Mouse (Mus musculus): ENCODE results near the gene Grem1. TPM values are rescaled to one million over a fixed set of nuclear protein-coding genes. Genes with fewer than 3 reads are reported as not detected.

Gene Grem1
- polyA plus RNA-seq, 1 experiment: 1.7 TPM

DNA sequence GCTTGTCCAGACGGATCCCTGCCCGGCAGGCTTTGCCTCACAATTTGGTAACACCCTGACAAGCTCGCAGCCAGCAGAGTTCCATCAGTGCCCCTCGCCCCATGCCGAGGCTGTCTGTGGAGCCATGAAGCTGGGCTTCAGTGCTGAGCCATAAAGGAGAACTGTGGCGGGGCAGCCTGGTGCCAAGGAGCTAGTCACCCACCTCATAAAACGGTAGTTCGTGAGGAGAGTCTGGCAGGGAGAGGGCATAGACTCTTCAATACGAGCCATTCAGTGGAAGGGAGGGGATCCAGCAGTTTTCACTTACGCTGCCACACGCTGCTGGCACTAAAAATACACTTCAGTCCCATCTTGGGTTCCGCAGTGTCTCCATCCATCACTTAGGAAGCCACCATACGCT lies 40.2 kb upstream of the Grem1 start:
- TF ChIP-seq POLR2A (IDR thresholded peaks at IDR 0.05; ENCODE audit: low read depth, low read length): no peak
- no peak for TF ChIP-seq CTCF (IDR thresholded peaks at IDR 0.05; ENCODE audit: extremely low read depth, insufficient read depth, insufficient read length, insufficient replicate concordance)
- Histone ChIP-seq H3K4me3 (ENCODE audit: extremely low read depth, insufficient read depth, insufficient read length) (no peak overlapping the region), H3K27ac (ENCODE audit: insufficient read depth, low read length) (no peak overlapping the region), H3K4me1 (ENCODE audit: control insufficient read depth, insufficient read depth, insufficient read length) (no peaks in the 10 kb centered on the region), H3K27me3 (ENCODE audit: control insufficient read depth, insufficient read depth, low read length) (no peaks in the 10 kb centered on the region), H3K36me3 (ENCODE audit: control insufficient read depth, insufficient read depth, low read length) (no peaks in the 10 kb centered on the region)
- no peak for DNase-seq (ENCODE audit: low read depth in 1 of 2, low spot score in 2 of 2)
- WGBS: 89% methylated on average over 13 of the region's 13 CpGs

DNA sequence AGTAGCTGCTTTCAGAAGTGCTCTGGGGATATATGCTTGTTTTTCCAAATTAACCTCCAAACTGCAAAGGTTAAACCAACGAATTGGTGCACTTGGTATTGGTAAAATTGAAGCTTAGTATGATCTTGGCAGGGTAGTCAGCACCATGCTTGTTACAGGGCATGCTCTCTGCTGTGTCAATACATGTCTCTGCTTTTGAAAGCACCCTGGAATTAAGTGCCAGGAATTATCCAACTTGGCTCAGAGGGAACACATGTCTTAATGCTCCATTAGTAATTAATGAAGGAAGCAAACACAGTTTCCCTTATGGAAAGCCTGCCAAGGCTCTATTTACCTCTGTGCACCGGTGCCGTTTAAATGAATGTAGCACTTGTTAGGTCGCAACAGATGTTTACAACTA lies 36.7 kb upstream of the Grem1 start:
- 80% methylated on average over 4 of the region's 4 CpGs for WGBS
- DNase-seq (ENCODE audit: low read depth in 1 of 2, low spot score in 2 of 2): no peak

DNA sequence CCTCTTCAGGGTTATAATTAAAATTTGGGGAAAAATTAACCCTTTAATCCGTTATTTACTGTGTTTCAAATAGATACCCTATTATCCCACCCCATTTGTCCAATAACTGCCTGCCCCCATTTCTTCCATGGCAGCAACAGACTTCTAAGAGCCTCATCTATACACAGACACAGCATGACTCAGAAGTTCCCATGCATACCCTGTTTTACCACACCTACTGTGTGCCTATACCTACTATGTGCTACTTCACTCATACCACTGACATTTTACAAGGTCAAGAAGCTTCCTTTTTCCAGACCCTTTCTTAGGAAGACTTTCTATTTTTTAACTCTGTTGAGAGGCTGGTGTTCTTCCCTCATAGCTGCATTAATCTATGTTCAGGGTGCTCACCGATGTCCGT lies 35.1 kb upstream of the Grem1 start:
- no peak overlapping the region for H3K27ac ChIP-seq (ENCODE audit: insufficient read depth, low read length)
- 92% methylated on average over 3 of the region's 3 CpGs for whole genome bisulfite sequencing

More for the DNA sequence above, 36.7 kb upstream of the Grem1 start:
- no peak for TF ChIP-seq POLR2A (IDR thresholded peaks at IDR 0.05; ENCODE audit: low read depth, low read length)
- no peak for TF ChIP-seq CTCF (IDR thresholded peaks at IDR 0.05; ENCODE audit: extremely low read depth, insufficient read depth, insufficient read length, insufficient replicate concordance)
- H3K4me1 ChIP-seq (ENCODE audit: control insufficient read depth, insufficient read depth, insufficient read length): no peaks in the 10 kb centered on the region
- no peak overlapping the region for H3K4me3 ChIP-seq (ENCODE audit: extremely low read depth, insufficient read depth, insufficient read length)
- H3K27ac ChIP-seq (ENCODE audit: insufficient read depth, low read length): no peak overlapping the region
- H3K27me3 ChIP-seq (ENCODE audit: control insufficient read depth, insufficient read depth, low read length): no peaks in the 10 kb centered on the region
- H3K36me3 ChIP-seq (ENCODE audit: control insufficient read depth, insufficient read depth, low read length): no peaks in the 10 kb centered on the region

DNA sequence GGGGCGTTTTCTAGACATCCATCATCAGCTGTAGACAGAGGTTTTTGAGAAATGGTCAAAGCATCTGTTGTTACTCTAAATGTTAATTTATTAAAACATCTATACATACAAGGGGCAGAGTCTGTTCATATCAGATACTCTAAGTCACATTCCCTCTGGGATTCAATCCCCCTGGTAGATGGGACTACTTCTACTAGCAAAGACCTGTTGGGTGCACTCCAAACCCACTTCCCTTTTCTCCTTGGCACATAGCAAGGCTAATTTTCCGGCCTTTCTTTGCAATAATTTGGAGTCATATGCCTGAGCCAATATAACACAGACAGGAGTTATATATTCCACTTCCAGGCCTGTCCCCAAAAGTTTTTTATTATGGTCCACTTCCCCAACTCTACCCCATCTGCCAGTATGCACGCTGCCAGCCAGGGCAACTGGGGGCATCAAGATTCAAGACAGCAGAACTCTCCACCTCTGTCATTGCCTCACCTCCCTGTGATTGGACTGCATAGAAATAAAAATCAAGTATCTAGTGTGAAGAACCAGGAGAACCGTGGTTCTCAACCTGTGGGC lies 30.5 kb upstream of the Grem1 start:
- H3K27me3 ChIP-seq (ENCODE audit: control insufficient read depth, insufficient read depth, low read length): no peaks in the 10 kb centered on the region
- WGBS: 79% methylated on average over 4 of the region's 4 CpGs
- TF ChIP-seq CTCF (IDR thresholded peaks at IDR 0.05; ENCODE audit: extremely low read depth, insufficient read depth, insufficient read length, insufficient replicate concordance): no peak
- TF ChIP-seq POLR2A (IDR thresholded peaks at IDR 0.05; ENCODE audit: low read depth, low read length): no peak

More for the DNA sequence above, 35.1 kb upstream of the Grem1 start:
- Histone ChIP-seq H3K27me3 (ENCODE audit: control insufficient read depth, insufficient read depth, low read length) (no peaks in the 10 kb centered on the region), H3K4me1 (ENCODE audit: control insufficient read depth, insufficient read depth, insufficient read length) (no peaks in the 10 kb centered on the region), H3K36me3 (ENCODE audit: control insufficient read depth, insufficient read depth, low read length) (no peaks in the 10 kb centered on the region), H3K4me3 (ENCODE audit: extremely low read depth, insufficient read depth, insufficient read length) (no peak overlapping the region)
- no peak for TF ChIP-seq CTCF (IDR thresholded peaks at IDR 0.05; ENCODE audit: extremely low read depth, insufficient read depth, insufficient read length, insufficient replicate concordance)
- TF ChIP-seq POLR2A (IDR thresholded peaks at IDR 0.05; ENCODE audit: low read depth, low read length): no peak
- DNase-seq (ENCODE audit: low read depth in 1 of 2, low spot score in 2 of 2): no peak

DNA sequence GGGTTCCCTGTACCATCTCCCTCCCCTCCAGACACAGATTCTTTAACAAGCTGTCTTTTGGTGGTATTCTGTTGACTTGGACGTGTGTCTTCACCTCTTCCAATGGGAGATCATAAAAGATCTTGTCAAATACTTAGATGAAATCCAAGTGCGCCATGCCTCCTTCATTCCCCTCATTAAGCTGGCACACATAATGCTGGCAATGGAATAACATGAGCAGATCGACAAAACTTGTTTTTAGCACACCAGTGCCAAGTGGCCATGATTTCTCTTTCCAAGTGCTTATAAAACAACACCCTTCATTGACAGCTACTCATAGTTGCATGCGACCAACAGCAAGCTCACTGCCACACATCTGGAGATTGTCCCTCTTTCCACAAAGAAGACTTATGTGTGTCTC lies 29.4 kb upstream of the Grem1 start:
- Histone ChIP-seq H3K36me3 (ENCODE audit: control insufficient read depth, insufficient read depth, low read length) (no peaks in the 10 kb centered on the region), H3K27me3 (ENCODE audit: control insufficient read depth, insufficient read depth, low read length) (no peaks in the 10 kb centered on the region), H3K27ac (ENCODE audit: insufficient read depth, low read length) (no peak overlapping the region), H3K4me3 (ENCODE audit: extremely low read depth, insufficient read depth, insufficient read length) (no peak overlapping the region), H3K4me1 (ENCODE audit: control insufficient read depth, insufficient read depth, insufficient read length) (no peaks in the 10 kb centered on the region)
- WGBS: 86% methylated on average over 4 of the region's 4 CpGs
- TF ChIP-seq POLR2A (IDR thresholded peaks at IDR 0.05; ENCODE audit: low read depth, low read length): no peak
- no peak for TF ChIP-seq CTCF (IDR thresholded peaks at IDR 0.05; ENCODE audit: extremely low read depth, insufficient read depth, insufficient read length, insufficient replicate concordance)
- DNase-seq (ENCODE audit: low read depth in 1 of 2, low spot score in 2 of 2): no peak

More for the DNA sequence above, 30.5 kb upstream of the Grem1 start:
- no peak overlapping the region for H3K4me3 ChIP-seq (ENCODE audit: extremely low read depth, insufficient read depth, insufficient read length)
- no peak overlapping the region for H3K27ac ChIP-seq (ENCODE audit: insufficient read depth, low read length)
- no peaks in the 10 kb centered on the region for H3K36me3 ChIP-seq (ENCODE audit: control insufficient read depth, insufficient read depth, low read length)
- DNase-seq (ENCODE audit: low read depth in 1 of 2, low spot score in 2 of 2): no peak
- no peaks in the 10 kb centered on the region for H3K4me1 ChIP-seq (ENCODE audit: control insufficient read depth, insufficient read depth, insufficient read length)

DNA sequence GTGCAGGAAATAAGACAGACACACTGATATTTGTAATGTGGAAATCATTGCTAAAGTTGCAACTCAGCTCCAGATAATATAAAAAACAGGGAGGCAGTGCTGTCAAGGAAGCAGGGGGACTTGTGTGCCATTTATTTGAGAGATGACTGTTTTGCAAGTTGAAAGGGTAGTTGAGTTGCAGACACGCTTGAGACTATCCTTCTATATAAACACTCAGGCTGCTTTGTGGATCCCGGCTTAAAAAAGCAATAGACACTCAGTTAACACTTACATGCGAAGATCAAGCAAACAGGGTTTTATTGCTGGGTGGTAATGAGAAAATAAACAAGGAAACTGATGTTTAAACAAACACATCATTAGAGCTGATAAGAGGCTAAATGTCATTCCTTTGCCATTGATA lies 26.4 kb upstream of the Grem1 start:
- Histone ChIP-seq H3K4me3 (ENCODE audit: extremely low read depth, insufficient read depth, insufficient read length) (no peak overlapping the region), H3K27me3 (ENCODE audit: control insufficient read depth, insufficient read depth, low read length) (no peaks in the 10 kb centered on the region), H3K4me1 (ENCODE audit: control insufficient read depth, insufficient read depth, insufficient read length) (no peaks in the 10 kb centered on the region), H3K36me3 (ENCODE audit: control insufficient read depth, insufficient read depth, low read length) (no peaks in the 10 kb centered on the region), H3K27ac (ENCODE audit: insufficient read depth, low read length) (no peak overlapping the region)
- TF ChIP-seq POLR2A (IDR thresholded peaks at IDR 0.05; ENCODE audit: low read depth, low read length) (no peak), CTCF (IDR thresholded peaks at IDR 0.05; ENCODE audit: extremely low read depth, insufficient read depth, insufficient read length, insufficient replicate concordance) (no peak)
- WGBS: 79% methylated on average over 3 of the region's 3 CpGs
- no peak for DNase-seq (ENCODE audit: low read depth in 1 of 2, low spot score in 2 of 2)

DNA sequence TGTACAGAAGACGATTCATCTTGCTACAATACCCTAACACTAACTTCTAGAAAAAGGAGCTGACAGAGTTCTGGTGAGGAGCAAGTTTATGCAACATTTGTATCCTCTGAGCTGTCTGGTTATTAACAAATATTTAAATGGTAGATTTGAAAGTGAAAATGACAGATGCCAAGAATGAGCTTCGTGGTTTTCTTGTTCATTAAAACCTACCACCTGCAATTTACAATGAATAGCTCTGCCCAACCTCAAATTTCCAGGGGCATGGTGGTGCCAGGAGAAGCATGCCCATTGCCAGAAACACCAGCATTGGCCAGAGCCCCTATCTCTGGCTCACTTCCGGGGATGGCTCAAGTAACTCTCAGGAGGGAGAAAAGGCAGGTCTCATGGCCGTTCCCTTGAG lies 23.1 kb upstream of the Grem1 start:
- Histone ChIP-seq H3K27me3 (ENCODE audit: control insufficient read depth, insufficient read depth, low read length) (no peaks in the 10 kb centered on the region), H3K36me3 (ENCODE audit: control insufficient read depth, insufficient read depth, low read length) (no peaks in the 10 kb centered on the region), H3K4me3 (ENCODE audit: extremely low read depth, insufficient read depth, insufficient read length) (no peak overlapping the region), H3K4me1 (ENCODE audit: control insufficient read depth, insufficient read depth, insufficient read length) (no peaks in the 10 kb centered on the region), H3K27ac (ENCODE audit: insufficient read depth, low read length) (no peak overlapping the region)
- TF ChIP-seq POLR2A (IDR thresholded peaks at IDR 0.05; ENCODE audit: low read depth, low read length): no peak
- TF ChIP-seq CTCF (IDR thresholded peaks at IDR 0.05; ENCODE audit: extremely low read depth, insufficient read depth, insufficient read length, insufficient replicate concordance): no peak
- 78% methylated on average over 4 of the region's 4 CpGs for WGBS
- DNase-seq (ENCODE audit: low read depth in 1 of 2, low spot score in 2 of 2): no peak

All from spleen, adult 2 months (tissue).